Mouse (Mus musculus) limb, embryonic 10.5 days (tissue): Measurements from ENCODE around the gene Clrn2. TPM values are rescaled to one million over a fixed set of nuclear protein-coding genes. Genes with fewer than 3 reads are reported as not detected.
"Not testable (repeated sequence)": the region's sequence is repeated elsewhere in the genome, so short reads cannot be mapped to it uniquely, and the experiment has no call there.

Experiments used
- DNase-seq: peaks from one replicate; pipeline ENCODE4 v3.0.0-alpha.2; 2017; ENCODE audit warnings: low spot score
- H3K27ac ChIP-seq: fragments of 300-500 bp; sonication (generic); 2 replicates; pipeline ENCODE4 v1.5.1; 2016; ENCODE audit warnings: mild to moderate bottlenecking
- H3K27me3 ChIP-seq: fragments of 300-500 bp; sonication (generic); 2 replicates; pipeline ENCODE4 v1.6.1; 2016; ENCODE audit warnings: low read depth, mild to moderate bottlenecking; ENCODE audit not compliant: poor library complexity, severe bottlenecking
- H3K36me3 ChIP-seq: fragments of 300-500 bp; sonication (generic); 2 replicates; pipeline ENCODE4 v1.6.1; 2016; ENCODE audit warnings: mild to moderate bottlenecking, moderate library complexity
- H3K4me1 ChIP-seq: fragments of 300-500 bp; sonication (generic); 2 replicates; pipeline ENCODE4 v1.6.1; 2016
- H3K4me3 ChIP-seq: fragments of 300-500 bp; sonication (generic); 2 replicates; pipeline ENCODE4 v1.5.1; 2016; ENCODE audit warnings: mild to moderate bottlenecking, moderate library complexity
- H3K9me3 ChIP-seq: fragments of 300-500 bp; sonication (generic); replicated peaks from 2 replicates; pipeline ENCODE4 v1.6.1; 2016; ENCODE audit warnings: mild to moderate bottlenecking
- WGBS: fragments of 180-500 bp; shearing (Covaris S2); methylation state at CpG from one replicate; pipeline ENCODE4 v1.1.7; 2016; 5-methylcytosine and 5-hydroxymethylcytosine counted together
- polyA plus RNA-seq: library from polyadenylated mRNA; unstranded; fragments of >200 nt; fragmentation: Nextera tagmentation; extraction: Ambion mirVana; gene quantifications from 2 replicates; pipeline ENCODE4 v1.2.1, GENCODE M21; 2016

Gene Clrn2
- polyA plus RNA-seq = not detected in 2 replicates

DNA sequence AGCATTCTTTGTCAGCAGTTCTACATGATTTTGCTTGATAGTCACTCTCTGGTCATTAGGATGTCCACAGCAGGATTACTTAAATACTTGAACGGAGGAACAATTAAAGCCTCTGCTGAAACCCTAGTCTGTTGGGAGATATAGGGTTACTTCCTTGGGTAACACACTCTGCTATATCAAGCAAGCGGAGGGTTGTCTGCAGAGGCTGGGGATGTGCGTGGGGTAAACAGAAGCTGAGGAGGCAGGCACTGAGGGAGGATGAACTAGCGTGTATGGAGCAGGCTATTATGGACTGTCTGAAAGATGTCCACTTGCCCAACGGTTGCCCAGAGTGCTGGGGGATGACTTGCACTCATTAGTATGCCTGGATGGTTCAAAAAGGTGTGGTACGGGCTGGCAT, at the start of gene Clrn2:
TSS of gene Clrn2 (plus strand) at position 301 of the 400 bp plus-strand sequence.
- WGBS = 81% methylated on average over 6 of the region's 6 CpGs
- peaks cover 16% of the 10 kb centered on the region for H3K4me1 ChIP-seq
- no peaks in the 10 kb centered on the region for H3K9me3 ChIP-seq
- no peak for DNase-seq
- no peak within 1 kb of the TSS for H3K27ac ChIP-seq
- no peaks in the 10 kb centered on the region for H3K27me3 ChIP-seq
- no peaks in the 10 kb centered on the region for H3K36me3 ChIP-seq
- no peak within 1 kb of the TSS for H3K4me3 ChIP-seq

DNA sequence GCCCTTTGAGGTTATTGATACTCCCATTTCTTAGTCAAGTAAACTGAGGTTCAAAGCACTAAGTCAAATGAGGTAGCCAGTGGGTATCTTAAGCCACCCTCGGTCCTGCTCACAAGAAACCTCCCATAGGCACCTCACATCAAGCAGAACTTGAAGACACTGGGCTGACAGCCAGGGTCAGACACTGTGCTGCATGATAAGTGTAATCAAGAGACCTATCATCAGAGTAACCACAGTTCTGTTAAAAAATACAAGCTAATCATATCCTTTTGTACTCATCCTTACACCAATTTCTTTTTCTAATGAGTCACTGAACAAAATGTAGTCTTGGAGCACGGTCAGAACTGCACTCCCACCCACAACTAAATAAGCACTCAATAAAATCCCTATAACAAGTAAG, 47.4 kb upstream of the Clrn2 start:
- no peak overlapping the region for H3K4me3 ChIP-seq
- H3K9me3 ChIP-seq = no peaks in the 10 kb centered on the region
- no peak overlapping the region for H3K27ac ChIP-seq
- H3K36me3 ChIP-seq = no peaks in the 10 kb centered on the region
- 86% methylated on average over 2 of the region's 2 CpGs for WGBS
- no peaks in the 10 kb centered on the region for H3K27me3 ChIP-seq
- no peak for DNase-seq
- no peaks in the 10 kb centered on the region for H3K4me1 ChIP-seq

DNA sequence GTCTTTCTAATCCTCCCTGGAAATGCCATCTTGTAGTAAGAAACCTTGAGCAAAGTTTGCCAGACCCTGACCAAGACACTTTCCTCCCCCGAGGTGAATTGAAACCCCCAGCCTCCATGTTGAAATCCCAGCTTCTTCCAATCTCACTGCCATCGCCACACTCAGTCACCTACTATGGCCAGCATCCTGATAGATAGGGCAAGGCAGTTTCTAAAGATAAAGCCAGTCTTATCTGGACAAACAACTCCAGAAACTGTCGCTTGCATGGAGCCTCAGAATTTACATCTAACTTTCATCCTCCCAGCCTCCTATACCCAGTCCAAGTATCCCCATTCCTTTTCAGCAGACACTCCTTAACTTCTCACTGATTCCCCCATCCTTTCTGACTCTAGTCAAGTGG, 37.1 kb upstream of the Clrn2 start:
- WGBS = 94% methylated on average over 3 of the region's 3 CpGs
- H3K27me3 ChIP-seq = no peaks in the 10 kb centered on the region
- H3K9me3 ChIP-seq = no peaks in the 10 kb centered on the region
- DNase-seq = no peak
- no peaks in the 10 kb centered on the region for H3K36me3 ChIP-seq
- no peak overlapping the region for H3K27ac ChIP-seq
- H3K4me1 ChIP-seq = 0 out of 2 replicates have a peak, but pooled peaks cover 5% of the 10 kb centered on the region
- no peak overlapping the region for H3K4me3 ChIP-seq

DNA sequence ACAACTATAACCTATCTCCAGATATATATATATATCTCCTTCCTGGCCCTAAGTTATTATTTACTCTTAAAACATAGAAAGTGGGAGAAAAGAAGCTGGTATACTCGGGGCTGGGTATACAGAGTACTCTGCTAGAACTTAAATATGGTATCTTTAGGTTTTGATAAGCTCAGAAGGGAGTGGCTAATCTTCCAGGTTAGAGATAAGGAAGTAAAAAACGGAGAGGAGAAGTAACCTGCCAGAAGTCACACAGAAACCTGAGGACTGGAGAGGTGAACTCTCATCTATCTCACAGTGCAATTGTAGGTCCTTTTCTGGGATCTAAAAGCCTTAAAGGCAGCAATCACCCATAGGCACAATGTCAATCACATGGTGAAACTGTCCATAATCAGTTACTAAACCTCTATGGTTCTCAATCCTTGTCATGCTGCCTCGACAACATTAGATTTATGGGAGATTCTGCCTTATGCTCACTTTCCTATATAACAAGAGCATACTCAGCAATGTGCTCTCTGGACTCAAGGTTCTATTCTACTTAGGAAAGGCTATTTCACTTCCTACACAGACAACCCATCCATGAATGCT, 35.6 kb upstream of the Clrn2 start:
- DNase-seq = no peak
- H3K27ac ChIP-seq = no peak overlapping the region
- no peaks in the 10 kb centered on the region for H3K36me3 ChIP-seq
- H3K4me3 ChIP-seq = no peak overlapping the region
- H3K9me3 ChIP-seq = no peaks in the 10 kb centered on the region
- H3K4me1 ChIP-seq = peaks cover 17% of the 10 kb centered on the region
- no peaks in the 10 kb centered on the region for H3K27me3 ChIP-seq
- WGBS = 83% methylated on average over 3 of the region's 3 CpGs

DNA sequence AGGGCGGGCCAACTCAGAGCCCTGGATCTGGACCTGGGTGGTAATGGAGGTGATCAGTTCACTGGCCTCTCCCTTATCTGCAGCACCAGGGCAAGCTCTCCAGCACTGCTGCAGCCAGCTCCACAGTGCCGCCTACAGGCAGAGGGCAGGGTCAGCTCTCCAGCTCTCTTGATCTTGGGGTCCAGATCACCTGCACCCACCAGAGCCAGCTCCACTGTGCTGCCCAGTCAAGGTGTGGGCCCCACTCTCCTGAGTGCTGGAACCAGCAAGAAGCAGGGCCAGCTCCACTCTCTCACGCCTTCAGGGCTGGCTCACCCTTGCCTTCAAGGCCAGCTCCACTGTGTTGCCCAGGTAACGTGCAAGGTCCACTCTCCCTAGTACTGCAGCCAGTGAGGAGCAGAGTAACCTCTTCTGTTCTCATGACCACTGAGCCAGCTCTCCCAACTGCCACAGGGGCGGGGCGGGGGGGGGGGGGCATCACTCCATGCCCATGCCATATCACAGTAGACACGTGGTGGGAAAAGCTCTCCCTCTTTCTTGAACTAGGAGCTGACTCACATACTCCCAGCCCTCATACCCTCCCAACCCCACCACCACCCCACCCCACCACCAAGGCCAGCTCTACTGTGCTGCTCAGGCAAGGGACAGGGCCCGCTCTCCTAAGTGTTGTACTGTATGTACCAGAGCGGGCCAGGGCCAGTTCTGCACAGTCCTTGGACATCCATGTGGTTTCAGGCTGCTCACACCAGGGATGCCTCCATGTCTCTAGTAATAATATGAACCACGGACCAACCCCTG, 33.5 kb upstream of the Clrn2 start:
- DNase-seq = peak; percentile 51

DNA sequence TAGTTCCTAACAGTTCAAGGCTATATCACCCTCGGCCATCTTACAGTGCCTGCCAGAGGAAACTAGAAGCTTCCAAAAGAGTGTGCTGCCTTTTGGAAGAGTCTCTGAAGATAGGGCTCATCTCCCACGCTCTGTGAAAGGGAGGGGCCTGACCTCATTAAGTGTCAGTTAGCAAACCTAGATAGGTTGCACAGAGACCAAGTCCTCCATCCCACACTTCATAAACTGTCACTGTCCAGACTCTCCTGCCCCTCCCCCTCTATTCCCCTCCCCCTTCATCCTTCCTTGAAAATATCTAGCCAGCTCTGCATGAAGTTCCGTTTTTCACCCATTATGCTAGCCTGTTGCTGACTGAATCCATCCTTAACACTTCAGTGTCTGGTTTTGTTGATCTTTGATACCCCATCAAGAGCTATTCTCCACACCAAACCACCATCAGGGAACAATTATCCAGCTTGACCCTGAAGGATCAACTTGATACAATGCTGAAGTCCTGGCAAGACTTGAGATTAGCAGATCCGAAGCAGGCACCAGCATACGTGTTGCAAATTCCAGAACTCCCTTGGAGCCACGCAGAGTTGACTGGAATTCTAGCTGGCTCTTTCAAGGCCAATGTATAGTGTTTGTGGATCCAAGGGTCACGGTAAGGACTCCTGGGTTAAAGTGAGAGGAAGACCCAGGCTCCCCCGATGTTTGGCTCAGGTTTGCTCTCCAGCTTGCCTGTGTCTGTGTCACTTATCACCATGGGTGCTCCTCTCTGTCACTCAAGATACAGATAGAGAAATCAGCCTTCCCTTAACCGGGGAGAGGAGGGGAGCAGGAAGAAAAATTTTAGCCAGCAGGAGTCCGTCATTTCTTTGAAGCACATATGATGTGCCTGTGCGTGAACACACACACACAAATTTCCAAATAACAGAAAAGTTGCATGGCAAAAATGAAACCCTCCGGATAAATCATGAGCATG, 31.4 kb upstream of the Clrn2 start:
- H3K27ac ChIP-seq = no peak overlapping the region
- peaks cover 17% of the 10 kb centered on the region for H3K4me1 ChIP-seq
- 58% methylated on average over 12 of the region's 12 CpGs for WGBS
- H3K9me3 ChIP-seq = no peaks in the 10 kb centered on the region
- DNase-seq = no peak
- no peaks in the 10 kb centered on the region for H3K27me3 ChIP-seq
- H3K36me3 ChIP-seq = no peaks in the 10 kb centered on the region
- H3K4me3 ChIP-seq = no peak overlapping the region

More for the DNA sequence above, 33.5 kb upstream of the Clrn2 start:
- Histone ChIP-seq H3K9me3 (no peaks in the 10 kb centered on the region), H3K4me3 (no peak overlapping the region), H3K27ac (no peak overlapping the region), H3K36me3 (no peaks in the 10 kb centered on the region), H3K4me1 (peaks cover 17% of the 10 kb centered on the region), H3K27me3 (no peaks in the 10 kb centered on the region)
- 72% methylated on average over 10 of the region's 10 CpGs for WGBS

DNA sequence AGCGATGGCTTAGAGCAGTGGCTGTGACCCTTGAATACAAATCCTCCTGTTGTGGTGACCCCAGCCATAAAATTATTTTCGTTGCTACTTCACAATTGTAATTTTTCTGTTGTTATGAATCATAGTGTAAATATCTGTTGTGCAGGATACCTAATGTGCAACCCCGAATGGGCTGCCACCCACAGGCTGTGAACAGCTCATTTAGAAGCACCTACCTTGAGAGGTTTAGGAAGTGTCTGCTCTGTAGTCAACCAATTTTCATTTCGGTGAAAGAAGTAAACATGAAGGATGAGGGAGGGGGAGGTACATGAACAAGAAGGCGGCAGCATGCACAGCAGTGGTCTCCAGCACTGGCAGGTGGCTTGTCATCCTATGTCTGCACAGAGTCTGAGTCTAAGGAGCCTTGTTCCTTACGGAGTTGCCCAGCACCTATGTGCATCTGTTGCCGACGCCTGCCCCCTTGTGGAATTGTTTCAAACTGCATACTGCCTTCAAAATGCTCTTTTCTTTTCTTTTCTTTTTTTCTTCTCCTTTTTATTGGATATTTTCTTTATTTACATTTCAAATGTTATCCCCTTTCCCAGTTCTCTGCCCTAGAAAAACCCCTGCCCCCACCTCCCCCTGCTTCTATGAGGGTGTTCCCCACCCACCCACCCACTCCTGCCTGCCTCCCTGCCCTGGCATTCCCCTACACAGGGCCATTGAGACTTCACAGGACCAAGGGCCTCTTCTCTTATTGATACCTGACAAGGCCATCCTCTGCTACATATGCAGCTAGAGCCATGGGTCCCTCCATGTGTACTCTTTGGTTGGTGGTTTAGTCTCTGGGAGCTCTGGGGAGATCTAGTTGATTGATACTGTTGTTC, 29.3 kb upstream of the Clrn2 start:
- Histone ChIP-seq H3K9me3 (no peaks in the 10 kb centered on the region), H3K27ac (no peak overlapping the region), H3K27me3 (no peaks in the 10 kb centered on the region), H3K4me3 (no peak overlapping the region), H3K4me1 (peaks cover 17% of the 10 kb centered on the region), H3K36me3 (no peaks in the 10 kb centered on the region)
- WGBS = 51% methylated on average over 8 of the region's 8 CpGs
- peak; percentile 78 for DNase-seq

DNA sequence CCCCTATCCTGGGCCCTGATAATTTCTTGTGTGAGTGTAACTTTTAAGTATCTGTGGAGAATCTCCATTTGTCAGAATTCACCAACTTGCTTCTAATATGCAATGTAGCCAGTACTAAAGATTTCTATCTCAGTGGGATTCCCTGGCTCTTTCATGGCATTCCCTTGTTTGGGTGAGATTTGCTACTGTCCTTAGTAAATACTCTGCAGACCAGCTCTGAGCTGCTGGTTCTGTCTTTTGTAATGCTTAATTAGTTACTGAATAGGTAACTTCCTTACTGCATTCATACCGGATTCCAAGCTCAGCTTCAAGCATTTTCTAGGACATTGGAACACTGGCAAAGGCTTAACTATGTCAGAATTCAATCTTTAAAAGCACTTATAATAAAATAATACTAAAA, 27.8 kb upstream of the Clrn2 start:
- peaks cover 12% of the 10 kb centered on the region for H3K4me1 ChIP-seq
- H3K27me3 ChIP-seq, H3K36me3 ChIP-seq, DNase-seq, H3K4me3 ChIP-seq, H3K27ac ChIP-seq, H3K9me3 ChIP-seq: not testable (repeated sequence)
- 61% methylated on average over 1 of the region's 1 CpGs for WGBS

DNA sequence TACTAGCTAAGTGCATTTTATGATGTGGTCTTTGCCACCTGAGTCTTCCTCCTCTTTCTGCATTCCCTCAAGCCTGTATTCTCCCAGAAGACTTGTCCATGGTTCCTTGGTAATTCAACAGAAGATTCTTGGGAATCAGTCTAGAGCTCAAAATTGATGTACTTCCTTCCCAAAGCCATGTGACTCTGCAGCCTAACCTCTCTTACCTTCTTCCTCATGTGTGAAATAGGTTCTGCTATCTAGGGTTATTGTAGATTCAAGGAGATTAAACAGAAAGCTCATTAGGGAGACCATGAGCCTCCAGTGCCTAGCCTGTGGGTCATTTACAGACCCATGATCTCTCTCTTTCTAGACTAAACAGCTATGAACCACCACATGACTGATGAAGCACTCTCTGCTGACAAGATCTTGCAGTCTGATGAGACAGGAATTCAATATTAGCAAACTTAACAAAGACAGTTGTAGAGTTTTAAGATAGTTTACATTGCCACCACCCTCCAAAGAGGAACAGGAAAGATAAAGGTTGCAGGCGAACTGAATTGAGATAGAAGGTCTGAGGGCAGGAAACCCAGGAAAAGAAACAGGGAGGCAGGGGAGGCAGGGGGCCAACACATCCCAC, 27.0 kb upstream of the Clrn2 start:
- Histone ChIP-seq H3K4me3 (no peak overlapping the region), H3K27ac (no peak overlapping the region), H3K27me3 (no peaks in the 10 kb centered on the region), H3K4me1 (peaks cover 12% of the 10 kb centered on the region), H3K36me3 (0 out of 2 replicates have a peak, but pooled peaks cover 2% of the 10 kb centered on the region), H3K9me3 (no peaks in the 10 kb centered on the region)
- no peak for DNase-seq
- WGBS = 79% methylated on average over 1 of the region's 1 CpGs

DNA sequence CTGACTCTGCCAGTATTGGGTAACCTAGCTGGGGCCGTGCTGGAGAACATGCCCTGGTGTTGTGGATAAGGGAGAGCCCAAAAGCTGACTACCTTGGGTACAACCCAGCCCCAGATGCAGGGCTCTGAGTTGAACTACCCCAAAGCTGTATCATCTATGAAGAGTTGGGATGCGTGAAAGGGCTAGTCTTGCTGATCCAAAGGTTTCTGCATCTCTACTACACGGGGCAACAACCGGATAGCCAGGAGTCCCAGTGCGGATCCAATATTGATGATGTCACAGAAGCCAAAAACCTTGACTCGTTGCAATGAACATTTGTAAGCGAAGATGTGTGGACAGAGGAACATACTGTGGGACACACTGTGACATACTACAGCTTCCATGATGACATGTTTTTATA, 25.7 kb upstream of the Clrn2 start:
- WGBS = 92% methylated on average over 7 of the region's 7 CpGs
- H3K4me3 ChIP-seq = no peak overlapping the region
- DNase-seq = no peak
- H3K9me3 ChIP-seq = no peaks in the 10 kb centered on the region
- H3K4me1 ChIP-seq = 0 out of 2 replicates have a peak, but pooled peaks cover under 1% of the 10 kb centered on the region
- no peak overlapping the region for H3K27ac ChIP-seq
- H3K36me3 ChIP-seq = 0 out of 2 replicates have a peak, but pooled peaks cover 13% of the 10 kb centered on the region
- H3K27me3 ChIP-seq = no peaks in the 10 kb centered on the region

DNA sequence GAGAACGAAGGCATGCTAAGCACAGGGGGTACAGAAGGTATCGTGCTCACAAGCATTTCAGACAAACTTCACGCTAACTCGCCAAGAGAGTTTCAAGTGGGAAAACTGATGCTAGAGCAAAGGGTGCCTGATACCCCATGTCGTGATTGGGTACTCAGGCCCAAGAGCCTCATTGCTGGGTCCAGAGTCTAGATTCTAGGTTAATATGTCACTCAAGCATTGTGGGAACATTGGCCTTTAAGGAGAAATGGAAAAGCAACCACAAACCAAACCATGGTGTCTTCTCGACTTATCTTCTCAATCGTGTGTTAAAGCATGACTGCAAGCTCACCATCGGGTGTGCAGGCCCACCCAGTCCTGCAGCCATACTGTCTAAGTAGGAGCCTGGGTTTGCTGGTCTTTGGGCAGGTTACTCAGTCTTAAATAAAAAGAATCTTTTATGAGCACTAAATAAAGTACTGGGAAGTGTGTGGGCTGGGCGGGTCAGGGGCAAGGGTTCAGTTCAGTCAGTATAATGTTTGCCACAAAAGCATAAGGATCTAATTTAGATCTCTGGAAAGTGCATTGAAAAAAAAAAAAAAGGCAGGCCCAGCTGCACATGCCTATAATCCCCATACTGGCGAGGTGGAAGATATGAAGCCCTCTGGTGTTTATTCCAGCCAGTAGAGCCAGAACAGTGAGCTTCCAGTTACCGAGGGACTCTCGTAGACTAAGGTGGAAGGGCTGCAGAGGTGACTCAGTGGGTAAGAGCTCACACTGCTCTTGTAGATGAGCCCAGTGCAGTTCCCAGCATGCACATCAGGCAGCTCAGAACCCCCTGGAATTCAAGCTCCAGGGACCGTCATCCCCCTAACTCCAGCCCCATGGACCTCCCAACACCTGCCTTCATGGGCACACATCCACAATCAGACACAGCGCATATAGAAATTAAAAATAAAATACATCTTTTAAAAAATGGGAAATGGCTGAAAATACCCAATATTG, 17.3 kb upstream of the Clrn2 start:
- DNase-seq = no peak
- Histone ChIP-seq H3K36me3 (peaks cover 69% of the 10 kb centered on the region), H3K27ac (peak overlapping the region; percentile 47; the same call in 1 of the 2 replicates), H3K4me3 (no peak overlapping the region), H3K27me3 (no peaks in the 10 kb centered on the region), H3K4me1 (peaks cover 10% of the 10 kb centered on the region; the same call in 1 of the 2 replicates), H3K9me3 (no peaks in the 10 kb centered on the region)
- 82% methylated on average over 14 of the region's 14 CpGs for WGBS
